Mouse (Mus musculus): Measurements from ENCODE around the gene Ctrb1.

- TF ChIP-seq CTCF (IDR thresholded peaks at IDR 0.05; ENCODE audit: low read depth) (no peak), EP300 (IDR thresholded peaks at IDR 0.05; ENCODE audit: low read depth) (no peak)
Measured at GRCm38 (mm10) chr8:111727553-111727952, 36.7 kb upstream of the Ctrb1 start.

All from liver, postnatal 0 days (tissue).